Mouse (Mus musculus) hindbrain, embryonic 16.5 days (tissue): ENCODE measurements around the gene Syna. TPM values are rescaled to one million over a fixed set of nuclear protein-coding genes. Genes with fewer than 3 reads are reported as not detected.

Experiments used
- ATAC-seq: fragments of 200-750 bp; cut with Nextera tagmentation; 2 replicates; pipeline ENCODE4 v1.8.0; 2017; ENCODE audit warnings: moderate TSS enrichment, moderate library complexity
- H3K27ac ChIP-seq: fragments of 300-500 bp; sonication (generic); 2 replicates; pipeline ENCODE4 v1.5.1; 2014; ENCODE audit warnings: low read depth, mild to moderate bottlenecking, control low read depth, low read length, moderate library complexity
- H3K27me3 ChIP-seq: fragments of 300-500 bp; sonication (generic); replicated peaks from 2 replicates; pipeline ENCODE4 v1.6.1; 2014; ENCODE audit warnings: low read length; ENCODE audit not compliant: control insufficient read depth, insufficient read depth
- H3K36me3 ChIP-seq: fragments of 300-500 bp; sonication (generic); 2 replicates; pipeline ENCODE4 v1.6.1; 2014; ENCODE audit warnings: mild to moderate bottlenecking, low read length, moderate library complexity, mixed read lengths; ENCODE audit not compliant: control insufficient read depth, insufficient read depth
- H3K4me1 ChIP-seq: fragments of 300-500 bp; sonication (generic); 2 replicates; pipeline ENCODE4 v1.6.1; 2014; ENCODE audit warnings: low read depth, low read length; ENCODE audit not compliant: control insufficient read depth, insufficient read depth
- H3K4me2 ChIP-seq: fragments of 300-500 bp; sonication (generic); 2 replicates; pipeline ENCODE4 v1.6.1; 2014; ENCODE audit warnings: mild to moderate bottlenecking, low read length, control low read depth, moderate library complexity
- H3K4me3 ChIP-seq: fragments of 300-500 bp; sonication (generic); 2 replicates; pipeline ENCODE4 v1.5.1; 2014; ENCODE audit warnings: mild to moderate bottlenecking, low read length, control low read depth, moderate library complexity
- H3K9ac ChIP-seq: fragments of 300-500 bp; sonication (generic); 2 replicates; pipeline ENCODE4 v1.6.1; 2014; ENCODE audit warnings: low read depth, mild to moderate bottlenecking, control low read depth, low read length, moderate library complexity
- H3K9me3 ChIP-seq: fragments of 300-500 bp; sonication (generic); 2 replicates; pipeline ENCODE4 v1.6.1; 2014; ENCODE audit warnings: mild to moderate bottlenecking, low read length, moderate library complexity; ENCODE audit not compliant: control insufficient read depth
- WGBS: fragments of 180-500 bp; shearing (Covaris S2); extraction: QIAGEN DNeasy Blood & Tissue Kit; methylation state at CpG from one replicate; pipeline ENCODE4 v1.1.7; 2014; 5-methylcytosine and 5-hydroxymethylcytosine counted together
- polyA plus RNA-seq: library from polyadenylated mRNA; unstranded; fragments of >200 nt; fragmentation: Nextera tagmentation; extraction: Ambion mirVana; gene quantifications from 2 replicates; pipeline ENCODE4 v1.2.1, GENCODE M21; 2015

Gene Syna
- polyA plus RNA-seq, 1 experiment from 2014 or later = 0.45 TPM

DNA sequence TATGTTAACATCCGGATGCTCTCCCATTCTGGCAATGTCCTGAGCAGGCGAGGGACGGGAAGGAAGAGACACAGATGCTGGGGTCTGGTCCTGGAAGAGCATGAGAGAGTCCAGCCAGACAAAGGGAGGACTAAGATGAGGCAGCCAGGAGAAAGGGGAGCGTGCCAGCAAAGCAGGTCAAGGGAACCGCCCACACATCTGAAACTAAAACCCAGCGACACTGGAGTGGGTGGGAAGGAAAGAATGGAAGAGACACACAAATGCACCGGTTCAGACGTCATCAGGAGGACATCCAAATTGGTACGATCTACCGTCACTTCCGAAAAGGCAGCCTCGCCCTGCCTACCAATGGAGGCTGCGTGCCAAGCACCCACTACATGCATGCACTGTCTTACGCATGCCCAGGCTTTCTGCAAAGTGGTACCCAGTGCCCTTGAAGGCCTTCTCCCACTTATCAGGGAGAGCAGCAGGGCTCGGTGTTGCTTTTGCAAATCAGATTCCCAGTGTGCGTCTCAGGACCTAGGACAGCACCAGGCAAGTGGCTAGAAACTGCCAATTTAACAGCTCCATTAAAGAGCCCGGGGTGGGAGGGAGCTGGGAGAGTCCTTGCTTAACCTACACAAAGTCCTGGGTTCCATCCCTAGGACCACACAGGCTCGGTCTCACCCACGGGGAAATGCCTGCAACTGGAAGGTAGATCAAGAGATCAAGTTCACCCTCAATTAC is 15.3 kb downstream of the Syna start:
- no peaks in the 10 kb centered on the region for H3K9me3 ChIP-seq
- 60% methylated on average over 19 of the region's 19 CpGs for whole genome bisulfite sequencing
- no peak overlapping the region for H3K4me2 ChIP-seq
- ATAC-seq = no peak
- no peak overlapping the region for H3K4me3 ChIP-seq
- H3K27ac ChIP-seq = no peak overlapping the region
- H3K9ac ChIP-seq = no peak overlapping the region
- peaks cover 46% of the 10 kb centered on the region for H3K4me1 ChIP-seq
- no peaks in the 10 kb centered on the region for H3K27me3 ChIP-seq
- H3K36me3 ChIP-seq = no peaks in the 10 kb centered on the region

DNA sequence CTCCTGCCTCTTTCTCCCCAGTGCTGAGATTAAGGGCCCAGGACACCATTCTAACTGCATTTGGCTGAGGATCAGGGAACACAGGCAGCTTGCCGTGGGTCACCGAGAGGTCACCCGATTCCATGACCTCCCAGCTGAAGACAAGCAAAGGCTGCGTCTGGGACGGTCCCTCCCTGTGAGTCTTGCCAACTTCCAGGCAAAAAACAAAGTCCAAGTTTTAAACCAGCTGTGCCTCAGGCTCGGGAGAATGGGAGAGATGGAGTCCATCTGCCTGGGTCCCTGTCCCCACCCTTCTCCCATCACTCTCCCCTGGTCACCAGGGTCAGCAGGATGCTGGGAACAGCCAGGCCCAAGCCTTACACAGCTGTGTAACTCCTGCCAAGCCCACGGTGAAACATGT is 18.3 kb downstream of the Syna start:
- Histone ChIP-seq H3K9ac (no peak overlapping the region), H3K4me3 (no peak overlapping the region), H3K27ac (no peak overlapping the region), H3K9me3 (no peaks in the 10 kb centered on the region), H3K4me2 (no peak overlapping the region), H3K27me3 (no peaks in the 10 kb centered on the region), H3K36me3 (peaks cover 3% of the 10 kb centered on the region; the same call in 1 of the 2 replicates), H3K4me1 (peaks cover 22% of the 10 kb centered on the region)
- WGBS = 30% methylated on average over 7 of the region's 7 CpGs
- no peak for ATAC-seq

DNA sequence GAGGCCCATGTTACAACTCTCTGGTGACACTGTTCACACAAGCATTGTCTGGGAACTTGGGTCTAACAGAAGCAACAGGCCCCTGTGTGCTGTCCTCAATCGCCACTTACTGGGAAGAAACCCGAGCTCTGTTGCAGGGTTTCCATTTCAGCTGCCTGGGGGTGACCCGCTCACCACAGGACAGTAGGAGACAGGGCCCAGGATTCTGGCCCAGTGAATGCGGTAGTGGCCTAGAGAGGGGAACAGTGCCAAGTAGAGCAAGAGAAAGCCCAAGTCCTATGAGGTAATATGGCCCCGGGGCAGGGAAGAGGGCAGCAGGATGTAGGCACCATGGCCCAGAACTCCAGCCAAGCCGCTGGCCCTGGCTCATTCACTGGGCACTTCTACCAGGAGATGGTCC is 19.1 kb downstream of the Syna start:
- Histone ChIP-seq H3K4me3 (no peak overlapping the region), H3K36me3 (peaks cover 3% of the 10 kb centered on the region; the same call in 1 of the 2 replicates), H3K4me1 (peaks cover 20% of the 10 kb centered on the region), H3K9ac (no peak overlapping the region), H3K9me3 (no peaks in the 10 kb centered on the region), H3K27me3 (no peaks in the 10 kb centered on the region), H3K4me2 (no peak overlapping the region), H3K27ac (no peak overlapping the region)
- ATAC-seq = no peak
- 73% methylated on average over 6 of the region's 6 CpGs for WGBS

DNA sequence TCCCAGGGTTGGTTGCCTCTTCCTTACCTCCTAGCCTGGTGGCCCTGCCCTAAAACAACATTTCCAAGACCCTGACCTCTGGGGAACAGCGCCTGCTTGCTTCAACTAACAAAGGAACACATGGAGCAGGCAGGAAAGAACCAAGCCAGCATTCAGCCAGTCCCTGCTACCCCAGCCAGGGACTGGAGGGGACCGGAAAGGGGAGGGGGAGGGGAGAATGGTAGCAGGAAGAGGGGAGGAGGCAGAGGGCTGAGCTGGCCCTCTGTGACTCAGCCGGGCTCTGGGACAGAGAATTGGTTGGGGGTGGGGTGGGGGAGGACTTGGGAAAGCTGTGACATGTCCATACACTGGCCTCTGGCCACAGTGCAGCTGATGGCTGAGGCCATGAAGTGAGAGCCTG is 20.1 kb downstream of the Syna start:
- Histone ChIP-seq H3K9me3 (no peaks in the 10 kb centered on the region), H3K36me3 (peaks cover 4% of the 10 kb centered on the region; the same call in 1 of the 2 replicates), H3K4me2 (no peak overlapping the region), H3K4me1 (peaks cover 19% of the 10 kb centered on the region), H3K9ac (no peak overlapping the region), H3K4me3 (no peak overlapping the region), H3K27ac (peak overlapping the region; percentile 74), H3K27me3 (no peaks in the 10 kb centered on the region)
- 3% methylated on average over 3 of the region's 3 CpGs for WGBS
- peak; percentile 91 for ATAC-seq

DNA sequence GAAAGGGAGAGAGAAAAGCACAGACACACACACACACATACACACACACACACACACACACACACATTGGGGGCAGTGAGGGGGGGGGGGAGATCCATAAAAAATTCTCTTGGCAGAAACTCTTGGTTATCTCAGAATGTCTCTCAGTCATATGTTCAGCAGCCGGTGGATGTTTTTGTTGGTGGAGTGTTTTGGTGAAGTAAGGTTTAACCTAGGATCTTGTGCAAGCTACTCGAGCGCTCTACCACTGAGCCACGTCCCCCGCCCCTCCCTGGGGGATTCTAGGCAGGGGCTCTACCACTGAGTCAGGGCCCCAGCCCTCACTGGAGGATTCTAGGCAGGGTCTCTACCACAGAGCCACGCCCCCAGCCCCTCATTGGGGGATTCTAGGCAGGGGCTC is 23.9 kb downstream of the Syna start:
- no peaks in the 10 kb centered on the region for H3K9me3 ChIP-seq
- H3K27ac ChIP-seq = no peak overlapping the region
- H3K4me2 ChIP-seq = no peak overlapping the region
- H3K36me3 ChIP-seq = peaks cover 30% of the 10 kb centered on the region
- no peak overlapping the region for H3K4me3 ChIP-seq
- 93% methylated on average over 6 of the region's 6 CpGs for WGBS
- ATAC-seq = no peak
- peaks cover 13% of the 10 kb centered on the region for H3K4me1 ChIP-seq
- no peaks in the 10 kb centered on the region for H3K27me3 ChIP-seq
- H3K9ac ChIP-seq = no peak overlapping the region

DNA sequence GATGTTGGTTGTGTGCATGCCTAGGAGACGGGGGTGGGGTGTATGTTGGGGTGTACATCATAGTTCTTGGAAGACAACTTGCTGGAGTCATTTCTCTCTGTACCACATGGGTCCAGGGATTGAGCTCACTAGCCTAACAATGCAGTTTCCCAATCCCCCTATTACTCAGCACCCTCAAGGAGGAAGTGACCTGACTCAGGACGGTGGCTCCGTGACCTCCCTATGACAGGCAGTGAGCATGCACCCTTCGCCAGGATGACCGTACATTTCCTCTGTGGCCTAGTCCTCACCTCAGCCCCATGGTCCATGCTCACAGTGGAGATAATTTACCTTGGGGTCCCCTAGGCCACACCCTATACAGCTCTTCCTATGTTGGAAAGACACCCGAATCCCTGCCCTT is 27.6 kb downstream of the Syna start:
- ATAC-seq = no peak
- Histone ChIP-seq H3K4me3 (no peak overlapping the region), H3K27ac (no peak overlapping the region), H3K4me1 (peaks cover 25% of the 10 kb centered on the region), H3K27me3 (no peaks in the 10 kb centered on the region), H3K9me3 (no peaks in the 10 kb centered on the region), H3K36me3 (peaks cover 27% of the 10 kb centered on the region), H3K4me2 (no peak overlapping the region), H3K9ac (no peak overlapping the region)
- 94% methylated on average over 6 of the region's 6 CpGs for WGBS

DNA sequence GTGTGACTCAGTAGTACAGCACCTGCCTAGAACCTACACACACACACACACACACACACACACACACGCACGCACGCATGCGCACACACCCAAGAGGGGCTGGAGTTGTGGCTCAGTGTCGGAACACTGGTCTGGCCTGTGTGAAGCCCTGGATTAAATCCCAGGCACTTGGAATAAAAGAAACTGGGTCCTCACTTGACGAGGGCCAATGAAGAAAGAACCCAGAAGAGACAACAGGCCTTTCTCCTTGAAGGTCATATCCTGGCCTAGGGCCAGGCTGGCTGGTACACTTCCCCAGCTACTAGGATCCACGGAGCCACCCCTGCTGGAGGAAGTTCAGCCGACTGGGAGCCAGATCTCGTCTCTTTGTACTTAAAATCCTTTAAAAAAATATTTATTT is 28.4 kb downstream of the Syna start:
- WGBS = 66% methylated on average over 9 of the region's 9 CpGs
- Histone ChIP-seq H3K9me3 (no peaks in the 10 kb centered on the region), H3K4me2 (no peak overlapping the region), H3K4me3 (no peak overlapping the region), H3K4me1 (peaks cover 25% of the 10 kb centered on the region), H3K27ac (peak overlapping the region; percentile 74), H3K9ac (no peak overlapping the region), H3K36me3 (peaks cover 27% of the 10 kb centered on the region), H3K27me3 (no peaks in the 10 kb centered on the region)
- ATAC-seq = peak; percentile 72

DNA sequence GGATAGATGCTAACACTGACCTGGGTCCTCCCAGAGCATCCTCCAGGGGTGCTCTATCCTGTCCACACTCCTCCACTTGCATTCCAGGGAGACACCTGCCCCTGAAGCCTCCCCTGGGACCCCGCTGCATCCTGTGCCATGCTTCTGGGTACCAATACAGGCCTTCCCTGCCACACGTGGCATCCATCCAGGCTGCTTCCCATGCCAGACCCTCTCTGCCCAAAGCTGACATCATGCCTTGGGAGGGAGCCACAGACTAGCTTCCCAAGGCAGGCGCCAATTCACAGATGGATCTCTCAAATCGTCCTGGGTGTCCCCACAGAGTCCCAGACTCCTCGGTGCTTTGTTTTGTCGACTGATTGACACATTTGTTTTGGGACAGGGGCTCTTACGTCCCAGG is 29.1 kb downstream of the Syna start:
- 40% methylated on average over 7 of the region's 7 CpGs for WGBS
- peak overlapping the region; percentile 74 for H3K27ac ChIP-seq
- H3K27me3 ChIP-seq = no peaks in the 10 kb centered on the region
- no peak overlapping the region for H3K9ac ChIP-seq
- H3K36me3 ChIP-seq = peaks cover 27% of the 10 kb centered on the region
- peaks cover 25% of the 10 kb centered on the region for H3K4me1 ChIP-seq
- no peak overlapping the region for H3K4me3 ChIP-seq
- H3K4me2 ChIP-seq = no peak overlapping the region
- no peaks in the 10 kb centered on the region for H3K9me3 ChIP-seq
- ATAC-seq = peak; percentile 85

DNA sequence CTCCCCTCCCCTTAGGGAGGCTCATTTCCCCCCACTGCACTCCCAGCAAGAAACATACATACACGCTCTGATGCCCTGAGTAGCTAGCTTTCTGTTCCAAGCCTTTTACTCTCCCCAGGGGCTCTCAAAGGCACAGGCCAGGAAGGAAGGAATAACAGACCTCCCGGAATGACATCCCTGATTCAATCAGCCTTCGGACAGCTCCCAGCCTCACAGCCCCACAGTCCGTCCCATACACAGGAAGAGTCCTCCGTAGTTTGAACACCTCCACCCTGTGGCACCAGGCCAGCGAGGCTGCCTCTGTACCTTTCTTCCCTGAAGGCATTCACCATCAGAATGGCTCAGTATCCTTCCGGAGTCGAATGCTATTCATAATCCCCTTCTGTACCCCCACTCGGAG is 31.5 kb downstream of the Syna start:
- peaks cover 13% of the 10 kb centered on the region for H3K36me3 ChIP-seq
- H3K9ac ChIP-seq = peak overlapping the region; percentile 25
- H3K4me2 ChIP-seq = no peak overlapping the region; the same call in 1 of the 2 replicates
- H3K27ac ChIP-seq = peak overlapping the region; percentile 63
- no peaks in the 10 kb centered on the region for H3K27me3 ChIP-seq
- H3K4me1 ChIP-seq = peaks cover 25% of the 10 kb centered on the region
- no peaks in the 10 kb centered on the region for H3K9me3 ChIP-seq
- no peak for ATAC-seq
- WGBS = 25% methylated on average over 9 of the region's 9 CpGs
- H3K4me3 ChIP-seq = no peak overlapping the region
